Mouse (Mus musculus) C2C12 (cell line): ENCODE results near the gene Camta1. TPM values are rescaled to one million over a fixed set of nuclear protein-coding genes. Genes with fewer than 3 reads are reported as not detected.

Experiments
- H3K27me3 ChIP-seq: one replicate; pipeline ENCODE4 v1.6.1; 2011; ENCODE audit not compliant: control insufficient read depth, insufficient read depth, insufficient read length
- H3K36me3 ChIP-seq: one replicate; pipeline ENCODE4 v1.6.1; 2011; ENCODE audit not compliant: control insufficient read depth, insufficient read depth
- H3K4me3 ChIP-seq: one replicate; pipeline ENCODE4 v1.5.1; 2011; ENCODE audit warnings: mild to moderate bottlenecking, control low read depth; ENCODE audit not compliant: poor library complexity, insufficient read depth, severe bottlenecking
- H3K79me2 ChIP-seq: one replicate; pipeline ENCODE4 v1.6.1; 2011; ENCODE audit not compliant: control insufficient read depth, insufficient read depth
- H3K79me3 ChIP-seq: one replicate; pipeline ENCODE4 v1.6.1; 2011; ENCODE audit warnings: low read depth, control low read depth
- H3ac ChIP-seq: one replicate; pipeline ENCODE3; 2011; ENCODE audit warnings: low read depth; ENCODE audit not compliant: control insufficient read depth, insufficient read length
- CEBPB ChIP-seq: IDR thresholded peaks from one replicate; pipeline ENCODE4 v1.6.1; 2011; ENCODE audit warnings: low read depth, mild to moderate bottlenecking, control low read depth, moderate library complexity
- CTCF ChIP-seq: IDR thresholded peaks from one replicate; pipeline ENCODE4 v1.5.1; 2011; ENCODE audit not compliant: control insufficient read depth, insufficient read depth, insufficient read length
- FOSL1 ChIP-seq: IDR thresholded peaks from one replicate; pipeline ENCODE4 v1.8.0; 2011; ENCODE audit warnings: mild to moderate bottlenecking, low read length; ENCODE audit not compliant: poor library complexity, insufficient read depth, severe bottlenecking
- MAX ChIP-seq: IDR thresholded peaks from one replicate; pipeline ENCODE4 v1.6.1; 2011; ENCODE audit warnings: mild to moderate bottlenecking, control low read depth
- MYOD1 ChIP-seq: IDR thresholded peaks from one replicate; pipeline ENCODE4 v1.6.1; 2011; ENCODE audit warnings: low read depth; ENCODE audit not compliant: control insufficient read depth, insufficient read length
- MYOG ChIP-seq: IDR thresholded peaks from one replicate; pipeline ENCODE4 v1.6.1; 2011; ENCODE audit not compliant: control insufficient read depth, insufficient read length; ENCODE audit errors: extremely low read depth
- USF1 ChIP-seq: IDR thresholded peaks from one replicate; pipeline ENCODE4 v1.6.1; 2011; ENCODE audit warnings: low read depth, mild to moderate bottlenecking, control low read depth, moderate library complexity
- polyA plus RNA-seq: library from polyadenylated mRNA; unstranded; fragments of >200 nt; fragmentation: generic; extraction: Trizol; gene quantifications from one replicate; pipeline ENCODE4 v1.2.1, GENCODE M21; 2012; ENCODE audit warnings: missing spikeins

Gene Camta1
- polyA plus RNA-seq, 1 experiment = 21.7 TPM

DNA sequence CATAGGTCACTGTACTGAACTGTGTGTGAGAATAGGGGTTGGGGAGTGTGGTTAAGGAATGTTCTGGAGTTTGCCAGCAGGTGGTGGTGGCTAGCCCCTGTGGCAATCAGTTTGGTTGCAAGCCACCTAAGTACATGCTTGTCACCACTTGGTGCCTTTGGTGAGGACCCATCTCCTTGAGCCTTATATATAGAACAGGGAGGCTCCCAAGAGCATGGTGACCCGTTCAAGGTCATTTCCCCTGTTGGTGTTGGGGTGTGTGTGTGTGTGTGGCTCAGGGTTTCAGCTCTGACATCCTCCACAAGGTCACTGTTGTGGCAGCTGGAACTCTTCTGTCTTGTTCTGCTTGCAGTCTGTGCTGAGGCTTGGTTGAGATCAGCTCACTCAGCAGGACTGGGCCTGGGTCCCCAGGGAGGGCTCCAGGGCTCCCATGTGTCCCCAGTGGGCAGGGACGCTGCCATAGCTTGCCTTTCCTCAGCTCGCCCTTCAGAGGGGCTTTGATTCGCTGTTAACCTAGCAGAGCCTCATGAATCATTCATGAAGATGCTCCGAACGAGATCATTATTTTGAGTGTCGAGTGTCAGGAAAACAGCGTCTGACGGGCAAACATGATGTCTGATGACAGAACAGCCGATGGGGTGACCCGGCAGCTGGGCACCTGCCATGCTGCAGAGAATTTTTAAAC, 667.5 kb downstream of the Camta1 start:
- H3K4me3 ChIP-seq = no peak overlapping the region
- no peak overlapping the region for H3ac ChIP-seq
- H3K79me2 ChIP-seq = no peaks in the 10 kb centered on the region
- no peak for TF ChIP-seq MYOD1
- H3K27me3 ChIP-seq = peaks cover 23% of the 10 kb centered on the region
- no peaks in the 10 kb centered on the region for H3K79me3 ChIP-seq
- H3K36me3 ChIP-seq = no peaks in the 10 kb centered on the region

DNA sequence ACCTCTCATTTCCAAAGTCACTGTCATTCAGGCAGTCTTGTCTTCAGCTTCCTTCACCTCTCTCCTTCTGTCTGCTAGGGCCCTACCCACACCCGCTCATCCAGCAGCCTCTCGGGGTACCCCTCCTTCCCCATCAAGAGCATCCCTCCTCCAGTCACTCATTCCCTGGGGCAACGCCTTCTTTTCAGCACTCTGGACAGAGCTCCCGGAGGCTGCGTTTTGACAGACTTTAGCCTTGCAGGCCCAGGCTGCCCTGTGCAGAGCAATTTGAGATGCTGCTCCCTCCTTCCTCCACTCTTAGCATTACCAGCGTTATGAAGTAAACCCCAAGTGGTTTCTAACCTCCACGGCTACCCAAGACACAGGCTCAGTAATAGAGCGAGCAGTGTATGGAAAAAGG, 675.2 kb downstream of the Camta1 start:
- TF ChIP-seq MYOG (no peak), MAX (no peak), MYOD1 (no peak)
- H3K36me3 ChIP-seq = no peaks in the 10 kb centered on the region
- no peaks in the 10 kb centered on the region for H3K27me3 ChIP-seq
- no peak overlapping the region for H3K4me3 ChIP-seq
- no peaks in the 10 kb centered on the region for H3K79me2 ChIP-seq
- H3K79me3 ChIP-seq = no peaks in the 10 kb centered on the region
- no peak overlapping the region for H3ac ChIP-seq

GRCm38 (mm10) chr4:151185750-151186149, 675.9 kb downstream of the Camta1 start:
- no peaks in the 10 kb centered on the region for H3K79me3 ChIP-seq
- H3ac ChIP-seq = no peak overlapping the region
- H3K27me3 ChIP-seq = peaks cover 2% of the 10 kb centered on the region
- TF ChIP-seq MYOG = no peak
- TF ChIP-seq CTCF = no peak
- no peak for TF ChIP-seq FOSL1
- TF ChIP-seq CEBPB = no peak
- no peak for TF ChIP-seq MYOD1
- TF ChIP-seq USF1 = no peak
- TF ChIP-seq MAX = no peak
- no peaks in the 10 kb centered on the region for H3K79me2 ChIP-seq
- no peak overlapping the region for H3K4me3 ChIP-seq
- no peaks in the 10 kb centered on the region for H3K36me3 ChIP-seq

DNA sequence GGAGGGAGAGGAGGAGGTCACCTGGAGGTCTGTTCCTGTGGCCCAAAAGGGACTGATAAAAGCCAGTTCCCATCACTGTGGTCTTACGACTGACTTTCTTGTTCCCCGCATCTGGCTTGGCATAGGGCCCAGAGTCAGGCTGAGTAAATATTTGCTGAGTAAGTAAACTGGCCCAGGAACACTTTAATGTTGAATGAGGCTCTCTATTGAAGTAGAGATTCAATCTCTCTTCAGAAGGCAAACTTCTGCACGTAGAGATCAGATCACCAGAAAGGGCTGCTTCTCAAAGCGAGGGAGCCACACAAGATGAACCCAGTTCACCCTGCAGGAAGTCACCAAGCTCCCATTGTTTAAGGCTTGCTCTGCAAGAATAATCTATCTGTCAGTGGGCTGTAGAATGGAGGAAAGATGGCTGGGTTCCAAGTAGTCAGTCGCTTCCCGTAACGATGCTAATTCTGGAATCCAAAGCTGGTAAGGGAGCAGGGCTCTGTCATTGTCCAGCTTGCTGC, 681.2 kb downstream of the Camta1 start:
- H3K36me3 ChIP-seq = no peaks in the 10 kb centered on the region
- no peak overlapping the region for H3ac ChIP-seq
- peaks cover 30% of the 10 kb centered on the region for H3K27me3 ChIP-seq
- TF ChIP-seq MYOG = no peak
- TF ChIP-seq CTCF = no peak
- TF ChIP-seq MYOD1 = no peak
- TF ChIP-seq FOSL1 = no peak
- no peak for TF ChIP-seq USF1
- TF ChIP-seq MAX = no peak
- no peak for TF ChIP-seq CEBPB
- no peak overlapping the region for H3K4me3 ChIP-seq
- no peaks in the 10 kb centered on the region for H3K79me3 ChIP-seq
- no peaks in the 10 kb centered on the region for H3K79me2 ChIP-seq

DNA sequence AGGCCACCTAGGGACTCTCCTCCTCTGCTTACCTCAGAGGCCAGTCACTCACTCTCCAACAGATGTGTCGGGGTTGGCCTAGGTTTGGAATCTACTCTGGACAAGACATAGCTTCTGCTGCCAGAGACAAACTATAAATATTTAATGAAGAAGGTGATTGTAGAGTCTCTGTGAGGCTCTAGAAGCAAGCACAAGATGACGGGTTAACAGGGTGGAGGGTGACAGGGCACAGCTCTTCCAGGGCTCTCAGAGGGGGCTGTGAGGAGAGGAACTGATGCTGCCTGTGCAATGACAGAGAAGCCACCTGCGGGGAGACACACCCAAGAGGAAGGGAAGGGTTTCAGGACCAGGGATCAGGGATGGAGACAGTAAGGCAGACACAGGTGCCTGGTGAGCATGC, 682.0 kb downstream of the Camta1 start:
- no peaks in the 10 kb centered on the region for H3K79me3 ChIP-seq
- H3K36me3 ChIP-seq = no peaks in the 10 kb centered on the region
- H3K79me2 ChIP-seq = no peaks in the 10 kb centered on the region
- H3K4me3 ChIP-seq = no peak overlapping the region
- no peak overlapping the region for H3ac ChIP-seq
- TF ChIP-seq CTCF = no peak
- TF ChIP-seq MYOG = no peak
- no peak for TF ChIP-seq FOSL1
- no peak for TF ChIP-seq MAX
- TF ChIP-seq MYOD1 = no peak
- TF ChIP-seq USF1 = no peak
- no peak for TF ChIP-seq CEBPB
- peaks cover 32% of the 10 kb centered on the region for H3K27me3 ChIP-seq

DNA sequence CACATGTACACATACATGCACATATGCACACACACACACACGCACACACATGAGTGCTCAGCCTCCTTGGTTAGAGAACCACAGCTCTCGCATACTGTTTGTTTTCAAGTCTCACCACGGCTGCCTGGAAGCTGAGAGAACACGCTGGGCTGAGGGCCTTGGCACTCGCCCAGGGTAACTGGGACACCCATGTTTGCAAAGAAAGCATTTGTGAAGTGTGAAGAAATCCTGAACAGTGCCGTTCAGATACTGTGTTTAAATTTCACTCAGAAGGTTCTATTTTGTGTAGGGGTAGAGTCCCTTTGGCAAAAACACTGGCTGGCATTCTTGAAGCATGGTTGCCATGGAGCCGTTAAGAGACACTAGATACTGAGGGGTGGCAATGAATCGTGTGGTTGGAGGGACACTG, 682.7 kb downstream of the Camta1 start:
- TF ChIP-seq MYOG (no peak), USF1 (no peak), MAX (no peak), MYOD1 (no peak), CTCF (no peak), FOSL1 (no peak), CEBPB (no peak)
- Histone ChIP-seq H3K27me3 (peaks cover 34% of the 10 kb centered on the region), H3K79me2 (no peaks in the 10 kb centered on the region), H3K36me3 (no peaks in the 10 kb centered on the region), H3ac (no peak overlapping the region), H3K4me3 (no peak overlapping the region), H3K79me3 (no peaks in the 10 kb centered on the region)
